Mouse (Mus musculus): ENCODE results near the gene Cux1.

- TF ChIP-seq FLI1 (IDR thresholded peaks at IDR 0.05; ENCODE audit: low read length) = no peak
- no peak for TF ChIP-seq GATA1 (IDR thresholded peaks at IDR 0.05; ENCODE audit: borderline replicate concordance, low read length)
Measured at GRCm38 (mm10) chr5:136583666-136584464, 16.6 kb upstream of the Cux1 start.
